Mouse (Mus musculus) gastrocnemius, postnatal 25 days (tissue): Measurements from ENCODE around the gene Tk1. TPM values are rescaled to one million over a fixed set of nuclear protein-coding genes. Genes with fewer than 3 reads are reported as not detected.

Experiments used
- DNase-seq: peaks from one replicate; pipeline ENCODE4 v3.0.0; 2022
- total RNA-seq, 2 experiments: library from RNA; stranded (reverse); gene quantifications; 1 replicate in 1 of 2; 2 replicates in 1 of 2; pipeline ENCODE4 v1.2.3; 2021

Tk1 gene
- total RNA-seq, 2 experiments from 2014 or later = 2.8 to 4.3 TPM

GRCm38 (mm10) chr11:117822728-117823241 lies 3.1 kb downstream of the Tk1 start:
- no peak for DNase-seq

- DNase-seq = no peak
Observed at GRCm38 (mm10) chr11:117821868-117822267, 4.0 kb downstream of the Tk1 start.

DNA sequence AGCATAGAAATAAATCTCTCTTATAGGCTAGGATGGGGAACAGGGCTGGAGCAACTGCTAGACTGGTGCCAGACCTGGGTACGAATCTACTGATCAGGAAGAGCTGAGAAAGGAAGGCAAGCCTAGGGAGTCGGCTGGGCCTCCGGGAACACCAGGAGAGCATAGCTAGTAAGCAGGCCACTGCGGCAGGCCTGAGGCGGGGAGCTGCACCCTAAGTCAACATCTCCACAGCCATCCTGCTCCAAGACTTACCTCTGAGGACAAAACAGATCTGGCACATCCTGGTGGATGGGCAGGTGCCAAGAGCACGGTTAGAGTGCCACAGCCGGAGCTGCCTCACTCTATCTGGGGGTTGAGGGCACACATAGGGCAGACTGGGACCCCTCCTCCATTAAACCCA lies 5.7 kb downstream of the Tk1 start:
- no peak for DNase-seq

- DNase-seq = peak; percentile 84
Observed at GRCm38 (mm10) chr11:117819095-117819494, 6.8 kb downstream of the Tk1 start.

- no peak for DNase-seq
Observed at GRCm38 (mm10) chr11:117816389-117816996, 9.4 kb downstream of the Tk1 start.

- DNase-seq = peak; percentile 57
Observed at GRCm38 (mm10) chr11:117815850-117816249, 10.0 kb downstream of the Tk1 start.

DNA sequence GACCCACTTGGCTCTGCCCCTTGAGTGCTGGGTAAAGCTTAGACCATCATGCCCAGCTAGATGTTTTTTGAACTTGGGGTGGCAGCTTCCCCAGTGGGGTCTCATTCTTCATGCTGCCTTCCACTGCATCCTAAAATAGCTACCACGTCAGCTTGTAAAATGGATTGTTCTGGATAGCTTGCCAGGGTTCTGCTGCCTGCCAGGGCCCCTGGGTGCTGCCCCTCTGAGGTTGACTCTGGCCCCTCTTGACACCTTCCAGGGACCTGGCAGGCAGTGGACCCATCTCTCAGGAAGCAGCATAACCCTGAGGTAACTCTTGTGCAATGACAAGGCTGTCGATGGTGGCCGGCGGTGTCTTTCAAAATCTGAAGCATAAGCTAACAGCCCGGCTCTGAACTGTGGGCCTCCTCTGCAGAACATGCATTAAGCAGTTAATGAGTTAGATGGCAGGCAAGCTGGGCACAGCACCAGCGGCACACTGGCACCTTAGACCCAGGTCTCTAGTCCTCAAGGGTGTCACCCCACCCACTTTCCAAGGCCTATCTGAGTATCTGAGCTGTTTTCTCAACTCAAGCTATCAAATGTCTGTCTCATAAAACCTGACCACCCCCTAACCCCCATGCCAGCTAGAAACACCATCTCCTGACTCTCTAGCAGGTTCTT lies 11.1 kb downstream of the Tk1 start:
- no peak for DNase-seq

DNA sequence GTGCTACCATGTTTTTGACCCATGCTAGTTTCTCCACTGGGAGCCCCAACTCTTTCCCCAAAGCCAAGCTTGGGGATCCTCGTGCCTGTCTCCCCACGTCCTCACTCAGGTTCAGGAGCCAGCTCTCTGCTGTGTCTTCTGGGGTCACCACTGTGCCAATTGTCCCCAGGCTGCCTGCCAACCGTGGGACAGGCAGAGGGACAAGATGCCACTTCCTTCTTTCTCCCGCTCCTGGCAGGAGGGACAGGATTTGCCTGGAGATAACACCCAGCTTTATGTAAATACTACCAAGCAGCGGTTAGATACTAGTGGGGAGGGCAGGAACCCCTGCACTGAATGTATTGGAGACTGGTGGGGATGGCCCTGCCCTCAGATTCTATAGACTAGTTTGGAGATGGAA lies 12.0 kb downstream of the Tk1 start:
- DNase-seq = no peak

DNA sequence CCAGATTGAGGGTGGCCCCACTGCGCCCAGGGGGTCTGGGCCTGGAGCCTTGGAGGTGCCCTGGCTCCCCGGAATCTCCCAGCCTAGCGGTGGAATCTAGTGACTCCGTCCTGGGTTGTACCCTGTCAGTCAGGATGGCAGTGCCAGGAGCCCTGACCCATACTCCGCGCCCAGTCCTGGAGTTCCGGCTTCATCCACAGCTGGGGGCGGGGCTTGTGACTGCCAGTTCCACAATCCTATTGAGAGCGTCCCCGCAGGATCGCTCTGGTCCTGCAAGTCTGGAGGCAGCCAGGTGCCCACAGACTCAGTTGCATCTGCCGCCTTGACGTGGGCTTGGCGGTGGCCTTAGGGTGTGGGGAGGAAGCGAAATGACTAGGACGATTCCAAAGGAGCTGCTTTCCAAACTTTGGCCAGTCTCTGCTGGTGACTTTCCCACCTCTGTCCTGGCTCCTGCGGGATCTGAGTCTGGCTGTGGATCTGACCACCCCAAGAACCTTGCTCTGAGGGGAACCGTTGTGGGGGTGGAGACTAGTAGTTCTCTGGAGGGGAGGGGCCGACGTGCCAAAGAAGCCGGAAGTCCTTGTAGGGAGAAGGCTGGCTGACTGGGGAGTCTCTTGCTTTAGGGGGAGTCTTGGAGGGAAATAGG lies 15.4 kb downstream of the Tk1 start:
- peak; percentile 86 for DNase-seq

DNA sequence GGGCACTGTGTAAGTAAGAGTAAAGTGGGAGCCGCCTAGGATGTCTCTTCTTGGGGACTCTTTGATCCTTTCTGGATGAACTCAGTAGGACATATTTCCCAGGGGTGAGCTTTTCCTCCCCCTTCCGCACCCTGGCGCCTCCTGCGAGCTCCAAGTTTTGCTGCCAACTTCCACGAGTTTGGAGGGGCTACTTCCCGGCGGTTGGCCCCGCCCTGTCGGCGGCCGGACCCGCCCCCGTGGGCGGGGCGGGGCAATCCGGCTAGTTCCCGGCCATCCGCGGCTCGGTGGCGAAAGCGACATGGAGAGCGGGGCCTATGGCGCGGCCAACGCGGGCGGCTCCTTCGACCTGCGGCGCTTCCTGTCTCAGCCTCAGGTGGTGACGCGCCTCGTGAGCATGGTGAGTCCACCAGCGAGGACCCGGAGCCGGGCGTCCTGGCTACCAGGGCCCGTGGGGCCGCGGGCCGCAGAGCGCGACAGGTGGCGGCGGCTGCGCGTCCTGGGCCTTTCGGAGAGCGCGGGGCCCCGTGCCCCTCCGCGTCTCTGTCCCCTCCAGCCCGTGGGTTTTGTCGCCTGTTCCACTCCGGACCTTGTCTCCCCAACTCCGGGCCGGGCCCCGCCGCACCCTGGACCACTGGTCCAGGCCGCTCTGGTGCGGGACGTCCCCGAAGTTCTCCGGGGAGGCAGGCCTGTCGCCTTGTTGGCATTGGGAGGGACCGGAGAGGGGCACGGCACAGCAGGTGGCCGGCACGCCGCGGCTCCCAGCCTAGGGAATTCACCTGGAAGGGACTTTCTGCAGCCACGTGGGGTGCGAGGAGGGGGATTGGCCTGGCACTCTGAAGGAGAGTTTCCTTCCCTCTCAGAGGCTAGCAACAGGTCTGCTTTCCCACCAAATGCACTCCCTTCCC lies 16.2 kb downstream of the Tk1 start, which contains the start of the genes Gm20708 and Syngr2:
TSS of gene Gm20708 (plus strand) at position 262 of the 905 bp plus-strand sequence.
TSS of gene Syngr2 (plus strand) at position 262 of the 905 bp plus-strand sequence.
- DNase-seq = peak; percentile 82

- no peak for DNase-seq
Observed at GRCm38 (mm10) chr11:117806781-117807180, 19.1 kb downstream of the Tk1 start.

DNA sequence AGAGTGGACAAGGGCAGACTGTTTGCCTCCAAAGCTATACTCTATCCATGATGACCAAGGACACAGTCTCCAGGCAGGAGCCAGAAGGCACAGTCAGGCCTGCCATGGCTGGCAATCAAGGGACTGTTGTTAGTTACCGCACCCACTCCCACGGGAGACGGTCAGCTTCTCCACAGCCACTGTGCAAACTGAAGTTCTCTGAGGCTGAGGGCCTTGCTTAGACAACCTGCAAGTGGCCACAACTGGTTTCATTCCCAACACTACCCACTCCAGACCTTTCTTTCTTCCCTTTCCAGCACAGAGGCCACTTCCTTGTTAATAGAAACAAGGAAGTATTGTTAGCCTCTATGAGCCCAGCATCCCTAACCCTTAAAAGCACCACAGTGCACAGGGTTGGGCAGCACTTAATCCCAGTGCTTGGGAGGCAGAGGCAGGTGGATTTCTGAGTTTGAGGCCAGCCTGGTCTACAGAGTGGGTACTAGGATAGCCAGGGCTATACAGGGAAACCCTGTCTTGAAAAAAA lies 22.7 kb downstream of the Tk1 start:
- DNase-seq = no peak

- no peak for DNase-seq
Observed at GRCm38 (mm10) chr11:117801650-117802049, 24.2 kb downstream of the Tk1 start.

DNA sequence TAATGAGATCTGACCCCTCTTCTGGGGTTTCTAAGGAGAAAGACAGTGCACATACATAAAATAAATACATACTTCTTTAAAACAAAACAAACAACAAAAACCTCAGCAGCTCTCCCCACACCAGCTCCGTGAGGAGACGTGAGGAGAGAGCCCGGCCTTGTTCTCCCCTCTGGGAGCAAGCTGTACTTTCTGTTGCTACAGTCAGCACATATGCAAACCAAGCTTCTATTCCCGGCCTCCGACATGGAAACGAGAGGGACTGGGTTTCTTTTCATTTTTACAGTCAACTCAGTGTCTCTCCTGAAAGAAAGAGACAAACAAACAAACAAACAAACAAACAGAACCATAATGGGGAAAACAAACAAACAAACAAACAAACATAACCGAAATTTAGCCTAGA lies 25.9 kb downstream of the Tk1 start:
- DNase-seq = no peak

GRCm38 (mm10) chr11:117799174-117799573 lies 26.7 kb downstream of the Tk1 start:
- DNase-seq = no peak

DNA sequence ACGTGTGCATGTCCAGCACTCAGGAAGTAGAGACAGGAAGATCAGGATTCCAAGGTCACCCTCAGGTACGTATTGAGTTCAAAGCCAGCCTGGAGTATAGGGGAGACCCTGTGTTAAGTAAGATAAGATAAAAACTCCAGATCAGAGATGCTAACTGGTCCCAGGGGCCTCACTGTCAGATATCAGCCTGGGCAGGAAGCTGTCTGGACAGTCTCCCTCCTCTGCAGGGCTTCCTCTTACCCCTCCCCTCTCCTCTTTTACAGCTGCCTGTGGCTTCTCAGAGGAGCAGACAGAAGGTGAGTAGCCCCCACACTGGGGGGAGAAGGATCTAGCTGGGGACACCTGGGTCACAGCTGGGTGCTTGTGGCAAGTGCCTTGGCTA lies 27.7 kb downstream of the Tk1 start:
- no peak for DNase-seq

GRCm38 (mm10) chr11:117797511-117798159 lies 28.3 kb downstream of the Tk1 start, which contains the start of gene 6030468B19Rik:
6030468B19Rik (plus strand) TSS chr11:117797660.
- no peak for DNase-seq

- DNase-seq = no peak
Observed at GRCm38 (mm10) chr11:117796954-117797353, 28.9 kb downstream of the Tk1 start.

- no peak for DNase-seq
Observed at GRCm38 (mm10) chr11:117794035-117794551, 31.8 kb downstream of the Tk1 start.

DNA sequence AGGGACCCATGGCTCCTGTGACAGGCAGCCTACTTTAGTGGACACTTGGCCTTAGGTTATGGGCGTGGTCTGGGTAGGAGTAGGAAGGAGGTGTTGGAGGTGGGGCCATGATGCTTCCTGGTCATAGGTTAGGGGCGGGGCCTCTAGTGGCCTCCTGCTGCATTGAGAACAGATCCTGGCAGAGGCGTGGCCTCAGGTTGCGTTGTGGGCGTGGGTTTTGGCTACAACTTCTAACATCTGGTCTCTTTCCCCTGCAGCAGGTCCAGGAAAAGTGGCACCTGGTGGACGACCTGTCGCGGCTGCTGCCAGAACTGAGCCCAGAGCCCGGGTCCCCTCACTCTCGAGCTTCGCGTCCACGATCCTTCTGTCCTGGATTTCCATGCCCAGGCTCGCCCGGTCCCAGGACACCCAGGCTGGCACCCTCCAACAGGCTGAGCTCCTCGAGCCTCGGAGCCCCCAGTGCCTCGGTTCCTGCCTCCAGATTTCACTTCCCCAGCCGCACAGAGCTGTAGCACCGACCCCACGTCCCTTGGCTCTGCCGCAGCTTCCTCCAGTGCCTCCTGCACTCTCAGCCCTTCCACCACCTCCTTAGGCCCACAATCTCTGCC lies 33.5 kb downstream of the Tk1 start:
- DNase-seq = no peak

DNA sequence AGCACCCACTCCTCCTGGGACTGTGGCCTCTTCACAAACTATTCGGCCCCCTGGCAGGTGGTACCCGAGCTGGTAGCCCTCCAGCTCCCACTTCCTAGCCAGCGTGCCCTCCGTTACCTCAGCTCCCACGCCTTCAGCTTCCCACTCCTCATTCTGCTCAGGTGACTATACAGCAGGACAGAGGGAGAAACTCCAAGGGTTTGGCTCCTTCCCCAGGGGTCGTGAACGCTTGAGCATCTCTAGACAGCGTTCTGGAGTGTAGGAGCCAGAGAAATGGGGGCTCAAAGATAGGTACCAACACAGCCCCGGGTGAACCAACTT lies 34.5 kb downstream of the Tk1 start:
- DNase-seq = no peak
